Mouse (Mus musculus): ENCODE measurements around the gene Slc35c1.

DNA sequence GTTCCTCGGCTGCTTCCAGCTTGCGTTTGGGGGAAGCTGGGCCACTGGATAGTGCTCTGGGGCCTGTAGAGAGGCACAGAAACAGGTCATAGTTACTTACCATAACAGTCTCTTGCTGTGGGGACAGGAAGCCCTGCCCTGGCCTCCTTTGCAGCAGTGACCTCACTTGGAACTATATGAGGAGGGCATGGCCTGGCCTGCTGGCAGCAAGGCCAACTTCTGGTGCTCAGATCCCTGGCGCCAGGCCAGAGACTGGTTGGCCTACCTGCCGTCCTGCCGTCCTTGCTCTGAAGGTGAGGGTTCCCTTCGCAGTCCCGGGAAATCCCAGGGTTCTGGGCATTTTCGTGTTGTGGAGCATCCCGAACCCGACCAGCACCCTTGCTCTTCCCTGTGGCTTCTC is 48.6 kb downstream of the Slc35c1 start:
- TF ChIP-seq CTCF (conservative IDR thresholded peaks at IDR 0.05; ENCODE audit: low read length): no peak
- no peak for TF ChIP-seq POU5F1 (IDR thresholded peaks at IDR 0.05; ENCODE audit: borderline replicate concordance, low read length)

All from E14TG2a.4 (cell line).